Mouse (Mus musculus) MEL (cell line): ENCODE results near the gene Ppdpf.

Experiments used
- CTCF ChIP-seq, 3 experiments: IDR thresholded peaks in 2 of 3; conservative IDR thresholded peaks in 1 of 3; 2 replicates each; pipeline ENCODE4 v1.5.1; 2011 to 2012; ENCODE audit warnings: low read length in 3 of 3, low read depth in 2 of 3, mild to moderate bottlenecking in 2 of 3, improper control_type of control experiment in 1 of 3, inconsistent platforms in 1 of 3, mixed read lengths in 1 of 3, moderate library complexity in 1 of 3; ENCODE audit not compliant: control insufficient read depth in 1 of 3, insufficient read depth in 1 of 3, poor library complexity in 1 of 3, severe bottlenecking in 1 of 3
- E2F4 ChIP-seq: IDR thresholded peaks from 2 replicates; pipeline ENCODE4 v1.6.1; 2011; ENCODE audit warnings: low read depth, low read length, improper control_type of control experiment, borderline replicate concordance
- GATA1 ChIP-seq: IDR thresholded peaks from 2 replicates; pipeline ENCODE4 v1.6.1; 2011; ENCODE audit warnings: low read depth, low read length, improper control_type of control experiment
- JUND ChIP-seq: IDR thresholded peaks from 2 replicates; pipeline ENCODE4 v1.6.1; 2011; ENCODE audit warnings: low read depth, mild to moderate bottlenecking, improper control_type of control experiment, low read length
- MXI1 ChIP-seq: IDR thresholded peaks from 2 replicates; pipeline ENCODE4 v1.6.1; 2011; ENCODE audit warnings: mild to moderate bottlenecking, low read depth, low read length, improper control_type of control experiment
- MYC ChIP-seq: IDR thresholded peaks from 2 replicates; pipeline ENCODE4 v1.6.1; 2011; ENCODE audit warnings: low read depth, mild to moderate bottlenecking, low read length, improper control_type of control experiment, moderate library complexity
- POLR2A ChIP-seq, 2 experiments: IDR thresholded peaks; 2 replicates each; pipeline ENCODE4 v1.6.1; 2011 to 2012; ENCODE audit warnings: low read length in 2 of 2, mild to moderate bottlenecking in 2 of 2, control low read depth in 1 of 2, improper control_type of control experiment in 1 of 2, low read depth in 1 of 2, moderate library complexity in 1 of 2; ENCODE audit not compliant: control insufficient read depth in 1 of 2, insufficient read depth in 1 of 2, poor library complexity in 1 of 2
- RCOR1 ChIP-seq: IDR thresholded peaks from 2 replicates; pipeline ENCODE4 v1.6.1; 2012; ENCODE audit warnings: low read depth, mild to moderate bottlenecking, inconsistent platforms, low read length, improper control_type of control experiment
- SIN3A ChIP-seq: IDR thresholded peaks from 2 replicates; pipeline ENCODE4 v1.6.1; 2012; ENCODE audit warnings: low read length, improper control_type of control experiment, inconsistent platforms
- TAL1 ChIP-seq: IDR thresholded peaks from 2 replicates; pipeline ENCODE4 v1.6.1; 2012; ENCODE audit warnings: mild to moderate bottlenecking, inconsistent platforms, low read length, moderate library complexity, mixed read lengths
- TBP ChIP-seq: IDR thresholded peaks from 2 replicates; pipeline ENCODE4 v1.8.0; 2011; ENCODE audit warnings: low read depth, low read length, improper control_type of control experiment
- UBTF ChIP-seq: IDR thresholded peaks from 2 replicates; pipeline ENCODE4 v1.6.1; 2012; ENCODE audit warnings: low read depth, mild to moderate bottlenecking, inconsistent platforms, low read length, improper control_type of control experiment, moderate library complexity, borderline replicate concordance; ENCODE audit not compliant: insufficient read depth
- USF1 ChIP-seq: IDR thresholded peaks from 2 replicates; pipeline ENCODE4 v1.6.1; 2014; ENCODE audit warnings: low read depth, mild to moderate bottlenecking, inconsistent platforms, low read length, improper control_type of control experiment, moderate library complexity

GRCm38 (mm10) chr2:181187121-181188000, at the start of gene Ppdpf:
- TF ChIP-seq CTCF (IDR thresholded peaks at IDR 0.05 in 2 of 3, conservative IDR thresholded peaks at IDR 0.05 in 1 of 3; ENCODE audit: control insufficient read depth in 1 of 3, insufficient read depth in 1 of 3, low read depth in 2 of 3, low read length in 3 of 3, poor library complexity in 1 of 3, severe bottlenecking in 1 of 3) (no peak), USF1 (no peak), TBP (no peak), SIN3A (no peak), MXI1 (peak; percentile 22), UBTF (no peak), TAL1 (no peak), POLR2A (IDR thresholded peaks at IDR 0.05; ENCODE audit: control insufficient read depth in 1 of 2, insufficient read depth in 1 of 2, low read depth in 1 of 2, low read length in 2 of 2, poor library complexity in 1 of 2) (peak; percentile 32 to 54; a peak in 1 of 4 replicates), RCOR1 (no peak), E2F4 (no peak), MYC (no peak), GATA1 (no peak), JUND (no peak)
